Mouse (Mus musculus) forebrain, embryonic 12.5 days (tissue): ENCODE measurements around the gene Prpsap2. TPM values are rescaled to one million over a fixed set of nuclear protein-coding genes. Genes with fewer than 3 reads are reported as not detected.

Experiments used
- ATAC-seq: fragments of 200-750 bp; cut with Nextera tagmentation; 2 replicates; pipeline ENCODE4 v1.8.0; 2017; ENCODE audit warnings: moderate TSS enrichment; ENCODE audit not compliant: low FRiP score
- H3K27ac ChIP-seq: fragments of 300-500 bp; sonication (generic); 2 replicates; pipeline ENCODE4 v1.5.1; 2016; ENCODE audit warnings: mild to moderate bottlenecking
- H3K27me3 ChIP-seq: fragments of 300-500 bp; sonication (generic); 2 replicates; pipeline ENCODE4 v1.6.1; 2016; ENCODE audit warnings: mild to moderate bottlenecking
- H3K36me3 ChIP-seq: fragments of 300-500 bp; sonication (generic); replicated peaks from 2 replicates; pipeline ENCODE4 v1.6.1; 2016; ENCODE audit warnings: mild to moderate bottlenecking
- H3K4me1 ChIP-seq: fragments of 300-500 bp; sonication (generic); 2 replicates; pipeline ENCODE4 v1.6.1; 2016
- H3K4me2 ChIP-seq: fragments of 300-500 bp; sonication (generic); 2 replicates; pipeline ENCODE4 v1.6.1; 2016; ENCODE audit warnings: mild to moderate bottlenecking, moderate library complexity
- H3K4me3 ChIP-seq: fragments of 300-500 bp; sonication (generic); replicated peaks from 2 replicates; pipeline ENCODE4 v1.5.1; 2016; ENCODE audit warnings: mild to moderate bottlenecking
- H3K9ac ChIP-seq: fragments of 300-500 bp; sonication (generic); 2 replicates; pipeline ENCODE4 v1.6.1; 2016; ENCODE audit warnings: mild to moderate bottlenecking
- H3K9me3 ChIP-seq: fragments of 300-500 bp; sonication (generic); 2 replicates; pipeline ENCODE4 v1.6.1; 2016
- WGBS: fragments of 180-500 bp; shearing (Covaris S2); methylation state at CpG from one replicate; pipeline ENCODE4 v1.1.7; 2016; 5-methylcytosine and 5-hydroxymethylcytosine counted together
- polyA plus RNA-seq: library from polyadenylated mRNA; unstranded; fragments of >200 nt; fragmentation: Nextera tagmentation; extraction: Ambion mirVana; gene quantifications from 2 replicates; pipeline ENCODE4 v1.2.1, GENCODE M21; 2016

Gene Prpsap2
- polyA plus RNA-seq, 1 experiment from 2014 or later = 62.2 TPM

GRCm38 (mm10) chr11:61713157-61713855 is 48.6 kb downstream of the Prpsap2 start:
- Histone ChIP-seq H3K4me3 (no peak overlapping the region), H3K4me2 (no peak overlapping the region), H3K9ac (no peak overlapping the region), H3K27ac (no peak overlapping the region), H3K9me3 (no peaks in the 10 kb centered on the region), H3K4me1 (no peaks in the 10 kb centered on the region), H3K27me3 (no peaks in the 10 kb centered on the region; the same call in 1 of the 2 replicates), H3K36me3 (no peaks in the 10 kb centered on the region)
- WGBS = 62% methylated on average over 15 of the region's 15 CpGs
- no peak for ATAC-seq

GRCm38 (mm10) chr11:61708928-61709327 is 53.0 kb downstream of the Prpsap2 start:
- Histone ChIP-seq H3K9ac (no peak overlapping the region), H3K36me3 (no peaks in the 10 kb centered on the region), H3K9me3 (no peaks in the 10 kb centered on the region), H3K27me3 (no peaks in the 10 kb centered on the region; the same call in 1 of the 2 replicates), H3K4me1 (no peaks in the 10 kb centered on the region), H3K4me3 (no peak overlapping the region), H3K4me2 (no peak overlapping the region), H3K27ac (no peak overlapping the region)
- no peak for ATAC-seq
- 63% methylated on average over 3 of the region's 3 CpGs for WGBS

DNA sequence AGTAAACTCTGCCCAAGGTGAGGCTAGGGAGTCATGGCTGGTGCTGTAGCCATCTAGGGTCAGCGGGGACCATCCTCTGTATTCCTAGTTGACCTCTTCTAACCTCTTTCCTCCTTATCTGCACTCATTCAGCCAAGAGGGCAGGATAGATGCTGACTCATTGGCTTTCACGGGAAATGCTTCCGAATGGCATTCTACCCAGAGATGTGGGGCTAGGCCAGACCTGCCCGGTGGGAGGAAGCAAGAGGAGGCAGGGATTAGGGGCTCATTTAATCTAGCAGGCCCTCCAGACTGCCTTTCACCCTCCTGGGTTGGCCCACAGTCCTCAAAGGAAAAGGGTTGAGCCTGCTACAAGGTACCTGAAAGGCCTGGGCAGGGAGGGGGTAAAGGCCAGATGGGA is 55.7 kb downstream of the Prpsap2 start:
- H3K4me3 ChIP-seq = no peak overlapping the region
- ATAC-seq = no peak

DNA sequence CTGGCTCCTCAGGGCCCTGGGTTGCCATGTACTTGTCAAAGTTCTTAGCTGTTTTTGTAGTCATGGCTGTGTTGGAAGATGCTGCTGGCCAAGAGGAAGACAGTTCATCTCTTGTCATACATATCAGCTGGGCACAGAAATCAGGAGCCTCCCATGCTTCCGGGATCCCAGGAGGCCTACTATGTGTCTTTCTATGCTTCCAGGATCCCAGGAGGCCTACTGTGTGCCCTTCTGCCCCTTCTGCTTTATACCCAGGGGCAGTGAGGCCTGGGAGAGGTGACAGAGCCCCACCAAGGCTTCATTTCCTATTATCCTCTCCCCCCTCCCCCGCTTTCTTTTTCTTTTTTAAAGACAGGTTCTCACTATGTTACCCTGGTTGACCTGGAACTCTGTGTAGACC is 56.3 kb downstream of the Prpsap2 start:
- Histone ChIP-seq H3K4me3 (no peak overlapping the region), H3K27me3 (no peaks in the 10 kb centered on the region), H3K36me3 (no peaks in the 10 kb centered on the region), H3K4me1 (peaks cover 7% of the 10 kb centered on the region), H3K27ac (no peak overlapping the region), H3K9me3 (no peaks in the 10 kb centered on the region), H3K9ac (no peak overlapping the region), H3K4me2 (no peak overlapping the region)
- 93% methylated on average over 2 of the region's 2 CpGs for WGBS
- no peak for ATAC-seq

More for the DNA sequence above, 55.7 kb downstream of the Prpsap2 start:
- Histone ChIP-seq H3K9me3 (no peaks in the 10 kb centered on the region), H3K36me3 (no peaks in the 10 kb centered on the region), H3K4me2 (no peak overlapping the region), H3K4me1 (peaks cover 6% of the 10 kb centered on the region; the same call in 1 of the 2 replicates), H3K27ac (no peak overlapping the region), H3K9ac (no peak overlapping the region), H3K27me3 (no peaks in the 10 kb centered on the region)
- WGBS = 64% methylated on average over 4 of the region's 4 CpGs

DNA sequence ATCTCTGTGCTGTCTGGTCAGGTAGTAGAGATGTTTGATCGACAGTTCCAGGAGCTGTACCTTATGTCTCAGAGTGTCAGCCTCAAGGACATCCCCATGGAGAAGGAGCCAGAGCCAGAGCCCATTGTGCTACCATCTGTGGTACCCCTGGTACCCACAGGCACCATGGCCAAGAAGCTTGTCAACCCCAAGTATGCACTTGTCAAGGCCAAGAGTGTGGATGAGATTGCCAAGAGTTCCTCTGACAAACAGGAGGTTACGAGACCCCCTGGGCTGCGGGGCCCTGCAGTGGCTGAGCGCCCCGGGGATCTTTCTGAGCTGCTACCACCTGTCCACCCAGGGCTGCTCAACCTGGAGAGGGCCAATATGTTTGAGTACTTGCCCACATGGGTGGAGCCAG is 59.4 kb downstream of the Prpsap2 start:
- whole genome bisulfite sequencing = 96% methylated on average over 5 of the region's 5 CpGs
- no peak for ATAC-seq
- Histone ChIP-seq H3K27me3 (no peaks in the 10 kb centered on the region), H3K9me3 (no peaks in the 10 kb centered on the region), H3K36me3 (no peaks in the 10 kb centered on the region), H3K27ac (no peak overlapping the region), H3K4me1 (peaks cover 16% of the 10 kb centered on the region), H3K9ac (no peak overlapping the region), H3K4me2 (no peak overlapping the region), H3K4me3 (no peak overlapping the region)

GRCm38 (mm10) chr11:61701696-61702095 is 60.2 kb downstream of the Prpsap2 start:
- H3K36me3 ChIP-seq = no peaks in the 10 kb centered on the region
- ATAC-seq = no peak
- WGBS = 51% methylated on average over 5 of the region's 5 CpGs
- no peak overlapping the region for H3K4me2 ChIP-seq
- H3K4me1 ChIP-seq = peaks cover 16% of the 10 kb centered on the region
- H3K27ac ChIP-seq = no peak overlapping the region
- no peak overlapping the region for H3K9ac ChIP-seq
- no peaks in the 10 kb centered on the region for H3K9me3 ChIP-seq
- no peak overlapping the region for H3K4me3 ChIP-seq
- no peaks in the 10 kb centered on the region for H3K27me3 ChIP-seq

DNA sequence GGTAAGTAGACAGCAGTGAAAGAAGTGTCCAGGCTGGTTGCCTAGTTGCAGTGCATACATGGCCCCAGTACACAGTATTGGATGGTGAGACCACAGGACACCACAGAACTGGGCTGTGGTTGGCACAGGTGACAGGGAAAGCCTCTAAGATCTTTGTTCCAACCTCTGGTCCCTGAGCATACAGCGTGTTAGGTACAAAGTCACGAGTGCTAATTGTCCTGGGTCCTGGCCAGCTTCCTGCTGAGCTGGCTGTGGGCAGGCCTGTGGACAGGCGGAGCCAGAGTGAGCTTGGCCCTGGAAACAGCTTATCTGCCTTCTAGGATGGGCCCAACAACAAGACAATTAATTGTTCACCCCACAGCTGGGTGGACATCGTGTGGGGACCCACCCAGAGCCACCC is 62.0 kb downstream of the Prpsap2 start:
- no peak for ATAC-seq
- no peak overlapping the region for H3K4me2 ChIP-seq
- H3K9ac ChIP-seq = no peak overlapping the region
- H3K36me3 ChIP-seq = no peaks in the 10 kb centered on the region
- 59% methylated on average over 4 of the region's 4 CpGs for WGBS
- H3K27ac ChIP-seq = no peak overlapping the region
- no peaks in the 10 kb centered on the region for H3K27me3 ChIP-seq
- H3K4me1 ChIP-seq = peaks cover 16% of the 10 kb centered on the region
- H3K4me3 ChIP-seq = no peak overlapping the region
- no peaks in the 10 kb centered on the region for H3K9me3 ChIP-seq

- Histone ChIP-seq H3K27me3 (no peaks in the 10 kb centered on the region), H3K4me1 (peaks cover 16% of the 10 kb centered on the region), H3K27ac (no peak overlapping the region), H3K4me3 (no peak overlapping the region), H3K4me2 (no peak overlapping the region), H3K9me3 (no peaks in the 10 kb centered on the region), H3K36me3 (no peaks in the 10 kb centered on the region), H3K9ac (no peak overlapping the region; the same call in 1 of the 2 replicates)
- no peak for ATAC-seq
- 83% methylated on average over 5 of the region's 5 CpGs for WGBS
Measured at GRCm38 (mm10) chr11:61699460-61699859, 62.4 kb downstream of the Prpsap2 start.

DNA sequence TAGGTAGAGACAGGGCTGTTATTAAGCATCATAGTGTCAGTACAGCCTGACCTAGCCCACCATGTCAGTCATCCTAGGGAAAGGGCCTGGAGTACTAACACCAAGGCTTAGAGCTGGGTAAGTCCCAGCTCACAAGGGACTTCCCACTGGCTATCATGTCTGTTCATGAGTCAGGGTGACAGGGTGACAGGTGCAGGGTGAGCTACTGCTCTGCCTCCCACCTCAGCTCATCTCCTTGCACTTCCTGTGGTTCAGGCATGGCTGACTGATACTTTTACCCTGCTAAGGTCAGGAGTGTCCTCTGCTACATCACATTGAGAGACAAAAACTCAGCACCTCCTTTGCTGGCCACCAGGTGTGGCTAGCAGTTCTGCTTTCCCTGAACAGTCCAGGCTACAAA is 63.0 kb downstream of the Prpsap2 start:
- Histone ChIP-seq H3K9me3 (no peaks in the 10 kb centered on the region), H3K27me3 (no peaks in the 10 kb centered on the region), H3K9ac (no peak overlapping the region), H3K4me2 (no peak overlapping the region), H3K36me3 (no peaks in the 10 kb centered on the region), H3K4me3 (no peak overlapping the region), H3K4me1 (peaks cover 16% of the 10 kb centered on the region), H3K27ac (no peak overlapping the region)
- ATAC-seq = no peak

DNA sequence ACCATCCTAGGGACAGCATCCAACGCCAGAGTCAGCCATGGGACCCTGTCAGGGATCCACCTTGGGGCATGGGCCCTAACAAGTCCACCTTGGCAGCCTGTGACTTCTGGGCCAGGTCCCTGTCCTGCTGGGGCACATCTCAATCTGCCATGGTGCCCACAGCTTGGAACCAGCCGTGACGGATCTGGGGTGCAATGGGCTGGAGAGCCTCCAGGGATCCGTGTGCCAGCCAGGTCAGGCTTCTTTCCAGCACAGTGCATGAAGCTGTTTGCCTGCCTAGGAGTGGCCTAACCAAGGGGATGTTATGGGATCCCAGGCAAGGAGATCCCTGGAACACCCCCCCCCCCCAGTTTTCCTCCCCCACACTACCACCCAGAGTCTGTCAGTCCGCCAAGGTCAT is 68.9 kb downstream of the Prpsap2 start:
- no peak overlapping the region for H3K27ac ChIP-seq
- H3K27me3 ChIP-seq = no peaks in the 10 kb centered on the region
- no peaks in the 10 kb centered on the region for H3K9me3 ChIP-seq
- ATAC-seq = no peak
- H3K9ac ChIP-seq = no peak overlapping the region
- H3K4me2 ChIP-seq = no peak overlapping the region
- 88% methylated on average over 5 of the region's 5 CpGs for WGBS
- H3K4me1 ChIP-seq = no peaks in the 10 kb centered on the region
- no peak overlapping the region for H3K4me3 ChIP-seq
- H3K36me3 ChIP-seq = no peaks in the 10 kb centered on the region

- no peak overlapping the region for H3K27ac ChIP-seq
- no peak overlapping the region for H3K4me3 ChIP-seq
- peaks cover 12% of the 10 kb centered on the region for H3K4me1 ChIP-seq
- ATAC-seq = no peak
- 58% methylated on average over 2 of the region's 2 CpGs for WGBS
- H3K9me3 ChIP-seq = no peaks in the 10 kb centered on the region
- no peak overlapping the region for H3K4me2 ChIP-seq
- H3K9ac ChIP-seq = no peak overlapping the region
- no peaks in the 10 kb centered on the region for H3K36me3 ChIP-seq
- peaks cover 40% of the 10 kb centered on the region for H3K27me3 ChIP-seq
Measured at GRCm38 (mm10) chr11:61687595-61687994, 74.3 kb downstream of the Prpsap2 start.

DNA sequence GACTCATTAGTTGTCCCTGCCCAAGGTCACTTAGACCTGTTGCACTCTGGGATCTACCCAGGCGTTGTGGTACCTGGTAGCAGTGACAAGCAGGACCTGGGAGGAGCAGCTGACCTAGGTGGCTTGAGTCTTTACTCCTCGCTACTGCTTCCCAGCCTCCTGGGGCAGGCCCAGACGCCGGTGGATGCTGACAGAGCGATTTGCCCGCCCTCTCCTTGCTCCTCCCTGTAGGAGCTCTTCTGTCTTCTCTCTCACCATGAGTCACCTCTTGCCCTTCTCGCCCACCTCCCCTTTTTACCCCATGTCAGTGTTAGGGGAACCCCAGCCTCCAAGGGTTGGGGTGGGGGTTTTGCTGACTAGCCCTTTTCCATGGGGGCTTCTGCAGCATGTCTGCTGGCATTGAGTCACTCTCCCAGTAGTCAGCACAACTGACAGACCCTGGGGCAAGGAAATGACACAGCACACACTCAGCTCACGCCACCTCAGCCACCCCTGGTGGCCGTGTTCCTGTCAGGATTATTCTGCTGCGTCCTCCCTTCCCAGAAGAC is 74.9 kb downstream of the Prpsap2 start:
- no peak overlapping the region for H3K4me2 ChIP-seq
- no peak overlapping the region for H3K9ac ChIP-seq
- H3K9me3 ChIP-seq = no peaks in the 10 kb centered on the region
- H3K36me3 ChIP-seq = no peaks in the 10 kb centered on the region
- no peak overlapping the region for H3K4me3 ChIP-seq
- H3K4me1 ChIP-seq = peaks cover 12% of the 10 kb centered on the region
- 45% methylated on average over 10 of the region's 10 CpGs for WGBS
- peaks cover 41% of the 10 kb centered on the region for H3K27me3 ChIP-seq
- no peak for ATAC-seq
- H3K27ac ChIP-seq = no peak overlapping the region

- ATAC-seq = no peak
- Histone ChIP-seq H3K4me1 (peaks cover 12% of the 10 kb centered on the region), H3K4me3 (no peak overlapping the region), H3K36me3 (no peaks in the 10 kb centered on the region), H3K9me3 (no peaks in the 10 kb centered on the region), H3K27ac (no peak overlapping the region), H3K4me2 (no peak overlapping the region), H3K9ac (no peak overlapping the region), H3K27me3 (peaks cover 41% of the 10 kb centered on the region)
- WGBS = 89% methylated on average over 2 of the region's 2 CpGs
Measured at GRCm38 (mm10) chr11:61686141-61686540, 75.7 kb downstream of the Prpsap2 start.
